Mouse (Mus musculus): ENCODE measurements around the gene Rer1. TPM values are rescaled to one million over a fixed set of nuclear protein-coding genes. Genes with fewer than 3 reads are reported as not detected.

Gene Rer1
- total RNA-seq, 1 experiment, result 161 TPM

GRCm38 (mm10) chr4:155074418-155074817 lies 11.8 kb downstream of the Rer1 start:
- H3K36me3 ChIP-seq (ENCODE audit: control insufficient read depth, insufficient read depth, low read length, poor library complexity, severe bottlenecking), result peaks cover 68% of the 10 kb centered on the region
- DNase-seq (ENCODE audit: low read depth, low spot score), result no peak
- H3K9ac ChIP-seq (ENCODE audit: insufficient read depth, low read depth, low read length, poor library complexity, severe bottlenecking), result no peak overlapping the region
- H3K9me3 ChIP-seq (ENCODE audit: control insufficient read depth, insufficient read depth, low read depth, low read length), result no peaks in the 10 kb centered on the region
- in situ Hi-C loops (cut with MboI; ENCODE audit: low sequenced_read_pairs in 2 of 2, unreplicated experiment in 2 of 2), result no loop called here
- peaks cover 0 to 11% of the 10 kb centered on the region in 2 experiments; a peak in 1 of 4 replicates for H3K4me1 ChIP-seq (ENCODE audit: control insufficient read depth in 2 of 2, insufficient read depth in 2 of 2, low read length in 2 of 2, poor library complexity in 1 of 2)
- no peak for TF ChIP-seq ZC3H11A (IDR thresholded peaks at IDR 0.05; ENCODE audit: borderline replicate concordance, low read depth, low read length)
- TF ChIP-seq CHD2 (IDR thresholded peaks at IDR 0.05; ENCODE audit: low read depth, low read length), result no peak
- H3K27ac ChIP-seq (ENCODE audit: insufficient read depth, low read depth, low read length, poor library complexity, severe bottlenecking), result no peak overlapping the region
- no peak overlapping the region for H3K4me3 ChIP-seq (ENCODE audit: insufficient read depth in 1 of 2, low read depth in 1 of 2, low read length in 2 of 2, poor library complexity in 1 of 2, severe bottlenecking in 1 of 2)

- Histone ChIP-seq H3K9me3 (ENCODE audit: control insufficient read depth, insufficient read depth, low read depth, low read length) (no peaks in the 10 kb centered on the region), H3K36me3 (ENCODE audit: control insufficient read depth, insufficient read depth, low read length, poor library complexity, severe bottlenecking) (peaks cover 59% of the 10 kb centered on the region), H3K4me3 (ENCODE audit: insufficient read depth in 1 of 2, low read depth in 1 of 2, low read length in 2 of 2, poor library complexity in 1 of 2, severe bottlenecking in 1 of 2) (no peak overlapping the region), H3K27ac (ENCODE audit: insufficient read depth, low read depth, low read length, poor library complexity, severe bottlenecking) (no peak overlapping the region), H3K9ac (ENCODE audit: insufficient read depth, low read depth, low read length, poor library complexity, severe bottlenecking) (no peak overlapping the region), H3K4me1 (ENCODE audit: control insufficient read depth in 2 of 2, insufficient read depth in 2 of 2, low read length in 2 of 2, poor library complexity in 1 of 2) (peaks cover 0 to 4% of the 10 kb centered on the region in 2 experiments; a peak in 1 of 4 replicates)
- no peak for DNase-seq (ENCODE audit: low read depth, low spot score)
- TF ChIP-seq HCFC1 (IDR thresholded peaks at IDR 0.05; ENCODE audit: borderline replicate concordance, insufficient read depth, low read length), result no peak
- TF ChIP-seq MAFK (IDR thresholded peaks at IDR 0.05; ENCODE audit: insufficient read depth, low read depth, low read length), result no peak
- no peak for TF ChIP-seq ZC3H11A (IDR thresholded peaks at IDR 0.05; ENCODE audit: borderline replicate concordance, low read depth, low read length)
- TF ChIP-seq CHD2 (IDR thresholded peaks at IDR 0.05; ENCODE audit: low read depth, low read length), result no peak
- no peak for TF ChIP-seq ZNF384 (IDR thresholded peaks at IDR 0.05; ENCODE audit: low read depth, low read length)
- in situ Hi-C loops (cut with MboI; ENCODE audit: low sequenced_read_pairs in 2 of 2, unreplicated experiment in 2 of 2), result no loop called here
Observed at GRCm38 (mm10) chr4:155070921-155071320, 15.3 kb downstream of the Rer1 start.

GRCm38 (mm10) chr4:155070199-155070598 lies 16.0 kb downstream of the Rer1 start:
- in situ Hi-C loops (cut with MboI; ENCODE audit: low sequenced_read_pairs in 2 of 2, unreplicated experiment in 2 of 2), result no loop called here
- Histone ChIP-seq H3K4me3 (ENCODE audit: insufficient read depth in 1 of 2, low read depth in 1 of 2, low read length in 2 of 2, poor library complexity in 1 of 2, severe bottlenecking in 1 of 2) (no peak overlapping the region), H3K36me3 (ENCODE audit: control insufficient read depth, insufficient read depth, low read length, poor library complexity, severe bottlenecking) (peaks cover 52% of the 10 kb centered on the region), H3K4me1 (ENCODE audit: control insufficient read depth in 2 of 2, insufficient read depth in 2 of 2, low read length in 2 of 2, poor library complexity in 1 of 2) (peaks cover 0 to 6% of the 10 kb centered on the region in 2 experiments; a peak in 1 of 4 replicates), H3K27ac (ENCODE audit: insufficient read depth, low read depth, low read length, poor library complexity, severe bottlenecking) (no peak overlapping the region), H3K9me3 (ENCODE audit: control insufficient read depth, insufficient read depth, low read depth, low read length) (no peaks in the 10 kb centered on the region), H3K9ac (ENCODE audit: insufficient read depth, low read depth, low read length, poor library complexity, severe bottlenecking) (no peak overlapping the region)
- TF ChIP-seq ZC3H11A (IDR thresholded peaks at IDR 0.05; ENCODE audit: borderline replicate concordance, low read depth, low read length), result no peak
- no peak for TF ChIP-seq CHD2 (IDR thresholded peaks at IDR 0.05; ENCODE audit: low read depth, low read length)
- no peak for TF ChIP-seq ZNF384 (IDR thresholded peaks at IDR 0.05; ENCODE audit: low read depth, low read length)
- TF ChIP-seq HCFC1 (IDR thresholded peaks at IDR 0.05; ENCODE audit: borderline replicate concordance, insufficient read depth, low read length), result no peak
- TF ChIP-seq MAFK (IDR thresholded peaks at IDR 0.05; ENCODE audit: insufficient read depth, low read depth, low read length), result no peak
- no peak for DNase-seq (ENCODE audit: low read depth, low spot score)

- Histone ChIP-seq H3K4me3 (ENCODE audit: insufficient read depth in 1 of 2, low read depth in 1 of 2, low read length in 2 of 2, poor library complexity in 1 of 2, severe bottlenecking in 1 of 2) (no peak overlapping the region), H3K4me1 (ENCODE audit: control insufficient read depth in 2 of 2, insufficient read depth in 2 of 2, low read length in 2 of 2, poor library complexity in 1 of 2) (peaks cover 0 to 9% of the 10 kb centered on the region in 2 experiments; a peak in 2 of 4 replicates), H3K27ac (ENCODE audit: insufficient read depth, low read depth, low read length, poor library complexity, severe bottlenecking) (no peak overlapping the region), H3K36me3 (ENCODE audit: control insufficient read depth, insufficient read depth, low read length, poor library complexity, severe bottlenecking) (peaks cover 46% of the 10 kb centered on the region), H3K9me3 (ENCODE audit: control insufficient read depth, insufficient read depth, low read depth, low read length) (no peaks in the 10 kb centered on the region), H3K9ac (ENCODE audit: insufficient read depth, low read depth, low read length, poor library complexity, severe bottlenecking) (0 out of 2 replicates have a peak overlapping the region, but pooled peaks have one; percentile 10)
- DNase-seq (ENCODE audit: low read depth, low spot score), result no peak
- in situ Hi-C loops (cut with MboI; ENCODE audit: low sequenced_read_pairs in 2 of 2, unreplicated experiment in 2 of 2), result loop anchor here (5.0 to 10.0 kb wide), 2 partner anchors 184 to 187 kb away; no protein-coding TSS in a partner anchor
- TF ChIP-seq HCFC1 (IDR thresholded peaks at IDR 0.05; ENCODE audit: borderline replicate concordance, insufficient read depth, low read length) (no peak), ZNF384 (IDR thresholded peaks at IDR 0.05; ENCODE audit: low read depth, low read length) (no peak), ZC3H11A (IDR thresholded peaks at IDR 0.05; ENCODE audit: borderline replicate concordance, low read depth, low read length) (no peak), CHD2 (IDR thresholded peaks at IDR 0.05; ENCODE audit: low read depth, low read length) (no peak), MAFK (IDR thresholded peaks at IDR 0.05; ENCODE audit: insufficient read depth, low read depth, low read length) (no peak)
Observed at GRCm38 (mm10) chr4:155069191-155069590, 17.0 kb downstream of the Rer1 start.

Measured in ES-E14 (cell line).